Mouse (Mus musculus) kidney, postnatal 14 days (tissue): ENCODE measurements around the gene Cep95.
"Not testable (repeated sequence)": the region's sequence is repeated elsewhere in the genome, so short reads cannot be mapped to it uniquely, and the experiment has no call there.

Experiments used
- DNase-seq: peaks from one replicate; pipeline ENCODE4 v3.0.0; 2022; ENCODE audit warnings: mixed read lengths

Gene Cep95

DNA sequence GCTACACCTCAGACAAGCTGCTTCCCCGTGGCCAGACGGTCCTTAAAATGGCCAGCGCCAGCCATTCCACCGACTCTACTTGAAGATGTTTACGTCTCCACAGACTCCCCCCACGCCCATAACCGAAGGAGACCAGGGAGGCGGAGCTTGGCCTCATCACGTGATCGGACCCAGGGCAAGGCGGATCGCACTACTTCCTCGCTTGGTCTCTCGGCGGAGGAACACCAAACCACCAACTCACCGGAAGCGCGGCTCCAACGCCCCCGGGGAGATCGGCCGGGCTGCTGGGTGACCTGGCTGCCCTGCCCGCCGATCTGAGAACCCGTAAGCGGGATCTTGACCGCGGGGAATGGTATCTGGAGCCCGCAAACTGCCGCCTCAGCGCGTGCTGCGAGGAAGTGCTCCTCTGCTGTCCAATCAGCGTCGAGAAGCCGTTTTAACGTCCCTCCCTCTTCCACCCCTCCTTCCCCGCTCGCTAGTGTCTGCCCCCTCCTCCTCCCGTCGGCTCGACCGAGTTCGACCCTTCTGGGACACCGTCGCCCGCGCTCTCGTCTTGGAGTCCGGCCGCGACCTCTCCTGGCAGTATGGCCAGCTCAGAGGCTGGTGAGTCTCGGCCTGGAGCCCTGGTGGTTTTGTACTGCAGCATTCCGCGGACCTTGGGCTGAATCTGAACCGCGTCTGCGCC is at the start of gene Cep95, which contains the start of gene Ddx5:
Gene Cep95, plus strand, starts transcription at position 478 of the 685 bp plus-strand sequence.
Gene Ddx5, minus strand, starts transcription at position 411 of the 685 bp plus-strand sequence.
- DNase-seq = peak; percentile 99

DNA sequence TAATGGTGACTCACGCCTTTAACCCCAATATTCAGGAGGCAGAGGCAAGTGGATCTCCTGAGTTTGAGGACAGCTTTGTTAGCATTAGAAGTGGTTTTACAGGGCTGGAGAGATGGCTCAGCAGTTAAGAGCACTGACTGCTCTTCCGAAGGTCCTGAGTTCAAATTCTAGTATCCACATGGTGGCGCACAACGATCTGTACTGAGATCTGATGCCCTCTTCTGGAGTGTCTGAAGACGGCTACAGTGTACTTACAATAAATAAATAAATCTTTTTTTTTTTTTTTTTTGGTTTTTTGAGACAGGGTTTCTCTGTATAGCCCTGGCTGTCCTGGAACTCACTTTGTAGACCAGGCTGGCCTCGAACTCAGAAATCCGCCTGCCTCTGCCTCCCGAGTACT is 48.3 kb upstream of the Cep95 start:
- not testable (repeated sequence) for DNase-seq

DNA sequence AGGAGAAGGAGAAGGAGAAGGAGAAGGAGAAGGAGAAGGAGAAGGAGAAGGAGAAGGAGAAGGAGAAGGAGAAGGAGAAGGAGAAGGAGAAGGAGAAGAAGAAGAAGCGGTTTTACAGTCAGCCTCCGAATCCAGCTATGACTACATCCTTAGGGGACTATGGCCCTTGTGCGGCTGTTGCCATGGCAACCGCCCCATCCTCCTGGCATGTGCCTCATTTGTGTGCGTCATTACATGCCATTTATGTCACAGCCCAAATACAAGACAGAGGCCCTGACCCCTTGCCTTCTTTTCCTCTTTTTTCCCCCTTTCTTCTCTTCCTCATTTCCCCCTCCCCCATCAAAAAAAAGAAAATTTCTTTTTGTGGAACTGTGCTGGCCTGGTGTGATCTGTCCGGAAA is 47.8 kb upstream of the Cep95 start:
- no peak for DNase-seq

DNA sequence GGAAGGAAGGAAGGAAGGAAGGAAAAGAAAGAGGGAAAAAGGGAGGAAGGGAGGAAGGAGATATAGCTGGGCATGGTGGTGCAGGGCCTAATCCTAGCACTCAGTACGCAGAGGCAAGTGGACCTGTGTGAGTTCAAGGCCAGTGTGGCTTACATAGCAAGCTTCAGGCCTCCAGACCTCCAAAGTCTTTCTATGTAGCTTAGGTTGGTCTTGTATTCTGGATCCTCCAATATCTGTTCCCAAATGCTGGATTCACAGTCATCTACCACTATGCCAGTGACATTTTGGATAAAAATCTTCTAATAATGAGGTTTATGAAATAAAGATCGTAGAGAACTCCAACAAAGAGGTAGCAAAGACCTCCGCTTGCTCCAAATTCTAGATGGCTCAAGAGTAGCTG is 47.2 kb upstream of the Cep95 start:
- no peak for DNase-seq

DNA sequence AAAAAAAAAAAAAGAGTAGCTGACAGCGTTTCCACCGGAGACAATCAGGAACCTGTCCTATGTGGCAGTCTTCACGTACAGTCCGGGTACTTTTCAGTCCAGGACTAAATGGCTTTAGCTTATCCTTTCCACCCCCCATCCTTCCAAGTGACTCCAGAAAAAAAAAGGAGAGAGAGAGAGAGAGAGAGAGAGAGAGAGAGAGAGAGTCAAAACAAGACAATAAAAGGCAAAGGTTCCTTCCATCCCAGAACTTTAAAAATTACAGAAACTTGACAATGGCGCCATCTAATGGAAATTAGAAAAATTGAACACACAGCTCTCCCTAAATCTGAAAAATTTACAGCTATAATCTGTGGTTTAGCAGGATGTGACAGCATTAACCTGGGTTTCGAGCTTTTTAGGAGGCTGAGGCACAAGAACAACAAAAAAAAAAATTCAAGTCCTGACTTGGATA is 46.6 kb upstream of the Cep95 start:
- no peak for DNase-seq

DNA sequence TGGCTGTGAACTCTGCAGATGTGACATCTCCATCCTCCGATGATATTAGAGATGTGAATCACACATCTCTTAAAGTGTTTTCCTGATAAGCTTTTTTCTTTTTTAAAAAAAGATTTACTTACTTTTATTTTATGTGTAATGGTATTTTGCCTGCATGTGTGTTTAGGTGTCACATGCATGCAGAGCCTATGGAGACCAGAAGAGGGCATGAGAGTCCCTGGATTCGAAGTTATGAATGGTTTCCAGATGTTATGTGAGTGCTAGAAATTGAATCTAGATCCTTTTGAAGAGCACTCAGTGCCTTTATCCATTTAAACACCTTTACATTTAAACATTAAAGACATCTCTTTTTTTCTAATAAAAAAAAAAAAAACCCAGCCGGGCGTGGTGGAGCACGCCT is 44.1 kb upstream of the Cep95 start:
- no peak for DNase-seq

DNA sequence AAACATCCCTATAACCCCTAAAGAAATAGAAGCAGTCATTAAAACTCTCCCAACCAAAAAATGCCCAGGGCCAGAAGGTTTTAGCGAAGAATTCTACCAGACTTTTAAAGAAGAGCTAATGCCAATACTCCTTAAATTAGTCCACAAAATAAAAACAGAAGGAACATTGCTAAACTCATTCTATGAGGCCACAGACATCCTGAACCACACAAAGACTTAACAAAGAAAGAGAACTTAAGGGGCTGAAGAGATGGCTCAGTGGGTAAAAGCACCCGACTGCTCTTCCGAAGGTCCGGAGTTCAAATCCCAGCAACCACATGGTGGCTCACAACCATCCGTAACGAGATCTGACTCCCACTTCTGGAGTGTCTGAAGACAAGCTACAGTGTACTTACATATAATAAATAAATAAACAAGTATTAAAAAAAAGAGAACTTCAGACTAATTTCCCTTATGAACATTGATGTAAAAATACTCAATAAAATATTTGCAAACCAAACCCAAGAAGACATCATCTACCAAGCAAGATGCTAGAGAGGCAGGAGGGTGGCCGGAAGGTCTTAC is 39.4 kb upstream of the Cep95 start:
- DNase-seq = not testable (repeated sequence)

DNA sequence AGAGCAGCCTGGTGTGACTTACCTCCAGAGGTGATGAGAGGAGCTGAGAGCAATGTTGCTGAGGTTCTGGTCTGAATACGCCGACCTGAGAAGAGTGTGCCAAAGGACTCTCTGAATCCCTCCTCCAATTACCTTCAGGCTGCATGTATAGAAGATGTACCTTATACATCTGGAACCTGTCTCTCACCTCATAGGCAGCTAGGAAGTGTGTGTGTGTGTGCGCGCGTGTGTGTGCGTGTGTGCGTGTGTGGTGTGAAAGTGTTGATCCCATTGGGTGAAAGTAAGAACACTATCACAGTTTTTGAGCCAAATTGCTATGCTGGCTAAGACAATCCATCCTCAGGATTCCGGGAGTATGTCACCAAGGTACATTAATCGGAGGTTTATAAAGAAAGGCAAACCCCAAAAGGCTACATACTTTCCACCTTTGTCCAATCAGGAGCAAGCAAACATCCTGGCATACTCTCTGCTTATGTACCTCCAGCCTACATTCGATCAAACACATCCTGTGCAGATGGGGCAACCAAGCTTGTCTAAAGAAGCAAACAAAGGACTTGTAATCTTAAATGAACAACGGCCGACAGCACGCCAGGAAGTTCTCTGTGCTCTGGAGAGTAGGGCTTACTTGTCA is 38.8 kb upstream of the Cep95 start, which contains the start of gene Pecam1:
Gene Pecam1, minus strand, starts transcription at position 508 of the 631 bp plus-strand sequence.
- no peak for DNase-seq

DNA sequence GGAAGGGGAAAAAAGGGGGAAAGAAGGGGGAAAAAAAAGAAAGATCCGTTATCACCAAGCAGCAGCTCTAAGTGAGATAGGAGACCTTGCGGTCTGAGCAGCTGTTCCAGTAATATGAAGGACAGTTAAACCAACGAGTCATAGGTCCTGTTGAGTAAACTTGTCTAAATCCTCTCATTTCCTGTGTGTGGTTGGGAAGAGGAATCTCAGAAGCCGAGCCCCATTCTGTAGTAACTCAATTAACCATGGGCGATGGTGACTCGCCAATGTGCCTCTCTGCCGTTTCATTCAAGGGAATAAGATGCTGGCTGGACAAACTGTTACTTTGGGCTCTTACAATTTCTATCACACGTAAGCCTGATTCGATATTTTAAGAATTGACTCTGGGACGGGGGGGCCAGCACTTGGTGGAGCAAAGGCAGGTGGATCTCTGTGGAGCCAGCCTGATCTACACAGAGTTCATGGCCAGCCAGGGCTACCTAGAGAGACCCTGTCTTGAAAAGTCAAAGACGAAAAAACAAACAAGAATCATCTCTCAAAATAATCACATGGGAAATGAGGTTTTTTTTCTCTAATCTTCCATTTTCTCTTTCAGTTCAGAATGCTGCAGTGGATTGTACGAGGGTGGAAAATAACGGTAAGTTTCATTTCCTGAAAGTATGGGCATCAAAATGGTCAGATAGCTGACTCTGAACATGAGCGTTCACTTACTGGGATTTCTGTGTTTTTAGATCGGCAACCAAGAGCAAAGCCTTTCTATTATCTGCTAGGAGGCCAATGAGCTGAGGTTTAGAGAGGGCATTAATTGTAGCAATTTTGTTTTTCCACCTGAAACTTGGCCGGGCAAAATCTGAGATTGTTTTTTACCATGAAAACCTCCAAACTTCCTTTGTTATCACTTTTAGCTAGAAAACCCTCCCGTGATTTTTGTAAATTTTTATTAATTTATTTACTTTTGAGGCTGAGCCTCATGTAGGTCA is 37.7 kb upstream of the Cep95 start, which contains the start of gene Milr1:
Gene Milr1, plus strand, starts transcription at position 188 of the 980 bp plus-strand sequence.
- no peak for DNase-seq

DNA sequence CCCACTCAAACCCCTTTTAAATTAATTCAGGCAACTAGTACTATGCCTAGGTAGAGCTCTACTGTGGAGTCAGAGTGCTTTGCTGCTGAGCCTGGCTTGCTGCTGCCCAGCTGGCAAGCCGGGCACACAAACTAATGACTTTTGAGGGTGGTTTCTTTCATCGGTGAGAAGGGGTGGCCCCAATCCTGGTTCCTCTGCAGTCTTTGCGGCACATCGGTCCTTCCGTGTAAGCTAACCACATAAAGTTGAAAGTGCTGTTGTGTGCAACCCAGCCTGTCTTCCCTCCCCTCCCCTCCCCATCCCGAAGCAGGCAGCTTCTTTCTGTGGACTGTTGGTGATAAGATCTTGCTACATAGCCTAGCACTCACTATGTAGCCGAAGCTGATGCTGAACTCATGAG is 36.9 kb upstream of the Cep95 start:
- DNase-seq = no peak

DNA sequence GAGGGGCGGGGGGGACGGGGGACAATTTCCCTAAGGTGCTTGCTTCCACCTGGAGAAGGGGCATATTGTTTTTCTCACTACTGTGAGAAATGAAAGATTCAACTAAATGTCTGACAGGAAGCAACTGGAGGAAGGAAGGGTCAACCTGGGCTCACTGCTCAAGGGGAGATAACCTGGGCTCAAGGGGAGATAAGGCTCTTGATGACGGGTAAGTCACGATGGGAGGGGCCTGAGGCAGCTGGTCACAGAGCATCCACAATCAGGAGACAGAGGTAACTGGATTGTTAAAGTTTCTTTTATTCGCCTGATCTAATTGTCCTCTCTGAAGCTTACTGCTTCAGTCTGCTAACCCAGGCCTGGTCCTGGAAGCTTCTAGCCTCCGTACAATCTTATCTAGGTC is 35.7 kb upstream of the Cep95 start:
- no peak for DNase-seq

DNA sequence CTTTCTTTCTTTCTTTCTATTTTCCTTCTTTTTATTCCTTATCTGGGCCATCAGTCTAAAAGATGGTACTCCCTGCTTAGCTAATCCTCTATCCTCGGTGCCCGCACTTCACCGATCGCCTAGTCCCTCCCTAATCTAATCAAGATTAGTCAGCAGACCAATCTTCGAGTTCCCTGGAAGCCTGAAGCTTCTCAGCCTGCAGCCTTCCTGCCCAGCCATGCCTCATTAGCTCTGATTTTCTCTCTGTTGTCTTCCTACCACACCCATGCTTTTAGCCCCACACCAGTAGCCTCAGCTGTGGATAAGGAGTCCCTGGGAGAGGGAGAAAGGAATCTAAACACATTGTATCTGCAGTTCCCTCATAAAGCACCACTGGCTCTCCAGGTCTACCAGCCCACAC is 33.5 kb upstream of the Cep95 start:
- no peak for DNase-seq

DNA sequence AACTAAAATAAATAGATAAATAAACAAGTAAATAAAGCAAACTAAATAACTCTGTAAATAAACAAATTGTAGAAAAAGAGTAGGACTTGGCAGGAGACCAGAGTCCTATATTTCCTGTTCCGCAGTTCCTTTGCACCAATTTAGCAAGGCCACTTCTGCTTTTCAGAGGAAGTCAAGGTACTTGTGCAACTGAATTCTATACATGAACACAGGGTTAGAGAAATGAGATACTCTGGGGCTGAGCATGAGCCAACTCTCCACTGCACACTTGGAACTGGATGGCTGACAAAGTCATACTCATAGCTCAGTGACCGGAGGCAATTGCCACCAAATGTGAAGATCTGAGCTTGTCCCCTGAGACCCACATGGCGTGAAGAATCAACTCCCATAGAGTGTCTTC is 30.0 kb upstream of the Cep95 start:
- DNase-seq = no peak

DNA sequence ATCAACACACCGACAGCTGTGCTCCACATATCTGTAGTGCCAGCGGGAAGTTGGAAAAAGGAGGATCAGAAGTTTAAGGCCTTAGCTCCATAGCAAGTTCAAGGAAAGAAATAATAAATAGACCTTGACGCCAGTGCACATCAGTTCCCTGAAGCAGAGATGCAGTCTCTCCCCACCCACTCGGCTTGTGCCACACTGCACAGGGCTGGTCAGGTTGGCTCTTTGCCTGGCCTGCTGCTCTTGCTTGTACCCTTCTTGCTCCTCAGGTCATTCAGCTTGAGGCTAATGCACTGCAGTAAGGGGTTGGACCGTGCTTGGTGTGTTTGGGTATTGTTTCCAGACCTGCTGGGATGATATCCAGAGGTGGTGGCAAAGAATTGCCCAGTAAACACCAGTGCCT is 28.5 kb upstream of the Cep95 start:
- no peak for DNase-seq

DNA sequence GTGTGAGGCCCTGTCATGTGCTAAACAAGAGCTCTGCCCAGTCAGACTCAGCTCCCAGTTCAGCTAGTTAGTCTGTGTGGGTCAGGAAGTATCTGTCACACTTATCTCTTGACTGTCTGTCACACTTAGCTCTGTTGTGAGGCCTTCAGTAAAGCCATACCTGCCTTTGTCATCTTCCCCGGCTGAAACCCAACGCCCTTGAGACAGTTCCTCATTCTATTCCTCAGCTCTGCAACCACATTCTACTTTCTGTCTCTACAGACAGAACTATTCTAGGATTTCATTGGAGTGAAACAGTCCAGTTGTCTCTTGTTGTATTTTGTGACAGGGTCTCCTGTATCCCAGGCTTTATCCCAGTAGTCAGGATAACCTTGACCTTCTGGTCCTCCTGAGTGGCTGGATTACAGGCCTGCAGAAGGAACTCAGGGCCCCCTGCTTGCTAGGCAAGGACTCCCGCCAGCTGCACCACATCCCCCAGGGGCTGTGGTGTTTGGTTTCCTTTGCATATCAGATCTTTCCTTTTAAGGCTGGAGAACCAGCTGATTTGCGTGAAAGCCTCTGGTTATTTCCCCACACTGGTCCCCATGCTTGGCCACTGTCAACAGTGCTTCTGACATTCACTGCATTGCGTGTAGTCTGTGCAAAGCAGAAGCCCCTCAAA is 26.8 kb upstream of the Cep95 start:
- DNase-seq = peak; percentile 48

DNA sequence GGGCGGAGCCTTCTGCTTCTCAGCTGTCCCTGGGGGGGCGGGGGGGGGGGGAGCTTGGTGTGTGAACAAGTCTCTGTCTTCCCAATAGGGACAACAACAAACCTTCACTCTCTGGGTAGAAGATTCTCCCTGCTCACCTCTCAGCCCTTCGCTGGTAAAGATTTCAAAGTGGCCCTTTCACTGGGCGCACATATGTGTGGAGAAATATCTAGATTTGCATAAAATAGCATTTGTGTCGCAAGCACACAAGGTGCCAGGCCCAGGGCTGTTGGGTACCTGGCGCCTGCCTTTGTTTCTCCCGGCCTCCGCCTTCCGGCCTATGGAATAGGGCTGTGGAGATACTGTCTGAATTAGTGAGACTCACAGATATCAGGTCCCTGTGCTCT is 26.3 kb upstream of the Cep95 start:
- DNase-seq = no peak

DNA sequence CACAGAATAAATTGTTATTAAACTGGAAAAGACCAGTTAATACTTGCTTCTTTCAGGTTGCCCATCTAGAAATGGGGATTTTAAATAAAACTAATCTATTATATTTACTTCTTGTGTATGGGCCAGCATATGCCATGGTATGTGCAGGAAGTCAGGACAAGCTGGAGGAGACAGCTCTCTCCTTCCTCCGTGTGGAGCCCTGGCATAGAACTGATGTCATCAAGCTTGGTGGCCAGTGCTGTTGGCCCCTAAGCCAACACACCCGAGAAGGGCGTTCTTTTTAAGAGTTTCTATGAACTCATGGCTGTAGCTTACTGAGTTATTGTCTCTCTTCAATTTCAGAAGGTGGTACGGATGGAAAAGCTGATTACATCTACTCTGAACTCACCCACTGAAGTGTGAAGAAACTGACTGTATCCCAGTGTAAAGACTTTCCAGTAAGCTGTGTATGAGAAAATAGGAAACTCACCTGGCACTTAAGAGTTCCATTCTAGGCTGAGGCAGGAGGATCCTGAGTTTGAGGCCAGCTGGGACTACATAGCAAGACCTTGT is 22.4 kb upstream of the Cep95 start:
- DNase-seq = no peak

DNA sequence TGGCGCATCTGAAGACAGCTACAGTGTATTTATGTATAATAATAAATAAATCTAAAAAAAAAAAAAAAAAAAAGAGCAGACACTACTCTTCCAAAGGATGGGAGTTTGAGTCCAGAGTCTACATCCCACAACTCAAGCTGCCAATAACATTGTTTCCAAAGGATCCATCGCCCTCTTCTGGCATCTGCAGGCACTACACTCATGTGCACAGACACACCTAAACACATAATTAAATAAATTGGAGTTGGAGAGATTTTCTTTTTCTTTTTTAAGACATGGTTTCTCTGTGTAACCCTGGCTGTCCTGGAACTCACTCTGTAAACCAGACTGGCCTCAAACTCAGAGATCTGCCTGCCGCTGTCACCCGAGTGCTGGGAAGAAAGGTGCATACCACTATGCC is 21.5 kb upstream of the Cep95 start:
- DNase-seq = no peak

DNA sequence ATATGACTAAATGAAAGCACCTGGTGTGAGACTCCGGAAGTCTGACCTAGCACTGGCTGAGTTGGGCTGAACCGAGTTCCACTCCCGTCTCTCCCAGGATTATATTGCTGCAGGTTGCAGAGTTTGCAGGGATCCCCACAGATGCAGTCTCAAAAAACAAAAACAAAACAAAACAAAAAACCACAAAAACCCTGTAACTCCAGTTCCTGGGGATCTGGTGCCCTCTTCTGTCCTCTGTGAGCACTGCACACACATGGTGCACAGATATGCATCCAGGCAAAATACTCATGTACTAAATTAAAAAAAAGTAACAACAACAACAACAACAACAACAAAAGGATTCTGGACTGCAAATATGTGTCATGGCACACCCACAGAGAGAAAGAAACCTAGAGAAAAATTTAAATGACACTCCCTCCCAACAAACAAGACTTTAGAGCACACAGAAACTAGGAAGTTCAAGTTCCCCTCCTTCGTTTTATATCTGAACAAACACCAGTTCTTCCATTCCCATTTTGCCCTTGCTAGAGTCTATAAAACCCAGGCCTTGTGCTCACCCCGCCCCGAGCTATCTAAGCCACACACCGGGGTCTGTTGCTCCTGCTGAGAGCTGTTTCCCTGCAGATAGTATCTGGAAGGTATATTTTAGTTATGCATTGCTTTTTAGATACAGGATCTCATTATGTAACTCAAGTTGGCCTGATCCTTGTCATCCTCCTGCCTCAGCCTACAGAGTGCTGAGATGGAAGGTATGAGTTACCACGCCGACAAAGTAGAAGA is 18.7 kb upstream of the Cep95 start:
- DNase-seq = no peak

DNA sequence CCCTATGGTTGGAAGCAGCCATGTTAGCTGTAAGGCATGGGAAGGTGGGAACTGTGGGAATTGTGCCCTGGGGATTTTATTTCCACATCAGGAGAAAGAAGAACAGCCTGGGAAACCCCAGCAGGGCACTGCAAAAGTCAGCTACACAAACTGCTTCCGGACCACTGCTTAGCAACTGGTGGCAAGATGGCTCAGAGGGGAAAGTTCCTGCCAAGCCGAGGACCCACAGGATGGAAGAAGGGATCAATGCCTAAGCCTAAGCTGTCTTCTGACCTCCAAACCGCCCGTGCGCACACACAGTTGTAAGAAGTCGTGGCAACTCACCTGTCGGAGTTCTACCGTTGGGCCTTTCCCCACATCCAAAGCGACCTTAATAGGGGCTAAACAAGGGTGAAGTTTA is 16.0 kb upstream of the Cep95 start:
- no peak for DNase-seq

DNA sequence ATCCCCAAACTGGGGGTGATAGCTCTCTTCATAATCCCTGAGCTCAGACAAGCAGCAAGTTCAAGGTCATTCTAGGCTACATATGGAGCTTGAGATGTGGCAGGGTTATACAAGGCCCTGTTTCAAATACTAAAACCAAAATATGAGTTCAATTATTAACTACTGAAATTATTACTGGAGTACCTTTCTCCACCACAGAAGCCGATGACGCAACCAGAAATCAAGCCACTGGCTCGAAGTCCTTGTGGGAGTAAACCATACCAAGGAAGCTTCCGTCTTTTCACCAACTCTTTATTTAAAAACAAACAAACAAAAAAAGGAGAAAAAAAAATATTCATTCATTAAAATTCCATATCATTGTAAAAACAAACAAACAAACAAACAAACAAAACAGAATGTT is 12.1 kb upstream of the Cep95 start:
- peak; percentile 38 for DNase-seq
